Mouse (Mus musculus) midbrain, embryonic 15.5 days (tissue): ENCODE measurements around the gene Zfp771. TPM values are rescaled to one million over a fixed set of nuclear protein-coding genes. Genes with fewer than 3 reads are reported as not detected.

Experiments
- ATAC-seq: fragments of 200-750 bp; cut with Nextera tagmentation; replicated peaks from 2 replicates; pipeline ENCODE4 v1.8.0; 2017; ENCODE audit warnings: moderate TSS enrichment
- H3K27ac ChIP-seq: fragments of 300-500 bp; sonication (generic); 2 replicates; pipeline ENCODE4 v1.5.1; 2015; ENCODE audit warnings: mild to moderate bottlenecking, inconsistent platforms
- H3K27me3 ChIP-seq: fragments of 300-500 bp; sonication (generic); replicated peaks from 2 replicates; pipeline ENCODE4 v1.6.1; 2015; ENCODE audit warnings: inconsistent platforms
- H3K36me3 ChIP-seq: fragments of 300-500 bp; sonication (generic); replicated peaks from 2 replicates; pipeline ENCODE4 v1.6.1; 2015; ENCODE audit warnings: inconsistent platforms
- H3K4me1 ChIP-seq: fragments of 300-500 bp; sonication (generic); 2 replicates; pipeline ENCODE4 v1.6.1; 2015; ENCODE audit warnings: inconsistent platforms
- H3K4me2 ChIP-seq: fragments of 300-500 bp; sonication (generic); 2 replicates; pipeline ENCODE4 v1.6.1; 2015; ENCODE audit warnings: inconsistent platforms, mild to moderate bottlenecking, moderate library complexity
- H3K4me3 ChIP-seq: fragments of 300-500 bp; sonication (generic); 2 replicates; pipeline ENCODE4 v1.5.1; 2015; ENCODE audit warnings: mild to moderate bottlenecking, inconsistent platforms
- H3K9ac ChIP-seq: fragments of 300-500 bp; sonication (generic); 2 replicates; pipeline ENCODE4 v1.6.1; 2015; ENCODE audit warnings: mild to moderate bottlenecking, inconsistent platforms
- H3K9me3 ChIP-seq: fragments of 300-500 bp; sonication (generic); 2 replicates; pipeline ENCODE4 v1.6.1; 2016; ENCODE audit warnings: inconsistent platforms
- WGBS: fragments of 180-500 bp; shearing (Covaris S2); methylation state at CpG from one replicate; pipeline ENCODE4 v1.1.7; 2015; ENCODE audit warnings: mixed read lengths; 5-methylcytosine and 5-hydroxymethylcytosine counted together
- polyA plus RNA-seq: library from polyadenylated mRNA; unstranded; fragments of >200 nt; fragmentation: Nextera tagmentation; extraction: Ambion mirVana; gene quantifications from 2 replicates; pipeline ENCODE4 v1.2.1, GENCODE M21; 2015

The Zfp771 gene
- polyA plus RNA-seq, 1 experiment from 2014 or later, result 72.0 TPM

DNA sequence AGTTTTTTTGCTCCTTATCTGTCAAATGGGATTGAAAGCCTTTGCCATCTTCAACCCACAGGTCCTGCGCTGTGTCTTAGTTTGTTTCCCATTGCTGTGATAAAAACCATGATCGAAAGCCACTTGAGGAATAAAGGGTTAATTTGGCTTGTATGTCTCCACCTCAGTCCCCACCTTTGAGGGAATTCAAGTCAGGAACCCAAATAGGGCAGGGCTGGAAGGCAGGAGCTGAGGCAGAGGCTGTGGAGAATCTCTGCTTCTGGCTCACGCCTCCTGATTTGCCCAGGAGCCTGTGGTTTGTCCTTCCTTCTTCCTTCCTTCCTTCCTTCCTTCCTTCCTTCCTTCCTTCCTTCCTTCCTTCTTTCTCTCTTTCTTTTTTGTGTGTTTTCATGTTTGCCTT lies 21.0 kb upstream of the Zfp771 start:
- Histone ChIP-seq H3K4me3 (no peak overlapping the region), H3K9me3 (no peaks in the 10 kb centered on the region), H3K4me2 (no peak overlapping the region), H3K36me3 (no peaks in the 10 kb centered on the region), H3K27ac (no peak overlapping the region), H3K4me1 (no peaks in the 10 kb centered on the region), H3K9ac (no peak overlapping the region), H3K27me3 (no peaks in the 10 kb centered on the region)
- ATAC-seq, result no peak
- WGBS, result 96% methylated on average over 3 of the region's 3 CpGs

DNA sequence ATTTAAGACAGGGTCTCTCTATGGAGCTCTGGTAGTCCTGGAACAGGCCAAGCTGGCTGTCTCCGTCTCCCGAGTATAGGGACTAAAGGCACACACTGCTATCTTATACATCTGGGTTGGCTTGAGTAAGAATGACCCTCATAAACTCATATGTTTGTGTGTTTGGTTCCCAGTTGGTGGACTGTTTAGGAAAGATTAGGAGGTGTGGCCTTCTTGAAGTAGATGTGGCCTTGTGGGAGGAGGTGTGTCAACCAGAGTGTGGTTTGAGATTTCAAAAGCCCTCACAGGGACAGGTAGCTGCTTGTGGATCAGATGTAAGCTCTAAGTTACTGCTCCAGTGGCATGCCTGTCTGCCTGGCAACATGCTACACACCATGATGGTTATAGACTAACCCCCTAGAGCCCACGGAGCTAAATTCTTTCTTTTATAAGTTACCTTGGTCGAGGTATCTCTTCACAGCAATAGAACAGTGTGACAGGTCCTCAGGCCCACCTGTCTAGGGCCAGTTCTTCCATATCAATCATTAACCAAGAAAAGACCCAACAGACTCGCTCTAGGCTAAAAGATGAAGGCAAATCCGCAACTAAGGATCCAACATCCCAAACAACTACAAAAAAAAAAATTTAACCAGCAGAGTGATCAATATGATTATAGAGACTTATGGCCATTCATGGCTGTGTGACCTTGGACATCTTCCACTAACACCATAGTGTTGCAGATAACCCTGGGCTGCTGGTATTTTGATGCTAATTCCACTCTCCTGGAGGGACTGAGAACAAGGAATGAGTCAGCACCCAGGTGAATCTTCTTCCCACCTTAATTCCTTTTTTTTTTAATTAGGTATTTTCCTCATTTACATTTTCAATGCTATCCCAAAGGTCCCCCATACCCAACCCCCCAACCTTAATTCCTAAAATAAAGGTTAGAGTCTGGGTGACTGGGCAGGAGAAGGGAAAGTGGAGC lies 20.3 kb upstream of the Zfp771 start:
- ATAC-seq, result no peak
- H3K27me3 ChIP-seq, result no peaks in the 10 kb centered on the region

DNA sequence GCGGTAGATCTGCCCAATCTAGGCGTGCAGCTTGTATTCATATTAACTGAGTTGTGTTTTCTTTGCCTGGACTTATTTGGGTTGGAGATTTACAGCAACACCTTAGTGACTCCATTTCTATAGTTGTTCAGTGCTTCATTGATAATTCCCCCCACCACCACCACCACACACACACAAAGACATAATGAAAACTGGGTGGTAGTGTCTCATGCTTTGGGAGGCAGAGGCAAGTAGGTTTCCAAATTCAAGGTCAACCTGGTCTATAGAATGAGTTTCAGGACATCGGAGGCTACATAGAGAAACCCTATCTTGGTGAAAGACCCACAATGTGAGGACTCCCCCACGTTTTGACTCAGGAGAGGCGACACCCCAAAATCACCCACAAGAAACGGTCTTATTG lies 19.5 kb upstream of the Zfp771 start:
- Histone ChIP-seq H3K36me3 (no peaks in the 10 kb centered on the region), H3K9ac (no peak overlapping the region), H3K27me3 (no peaks in the 10 kb centered on the region), H3K4me2 (no peak overlapping the region), H3K4me3 (no peak overlapping the region), H3K27ac (no peak overlapping the region), H3K4me1 (peaks cover under 1% of the 10 kb centered on the region; the same call in 1 of the 2 replicates), H3K9me3 (no peaks in the 10 kb centered on the region)
- WGBS, result 90% methylated on average over 6 of the region's 6 CpGs
- ATAC-seq, result no peak

More for the DNA sequence above, 20.3 kb upstream of the Zfp771 start:
- Histone ChIP-seq H3K36me3 (no peaks in the 10 kb centered on the region), H3K27ac (no peak overlapping the region), H3K9me3 (no peaks in the 10 kb centered on the region), H3K4me3 (no peak overlapping the region), H3K4me1 (no peaks in the 10 kb centered on the region), H3K4me2 (no peak overlapping the region), H3K9ac (no peak overlapping the region)
- WGBS, result 88% methylated on average over 6 of the region's 6 CpGs

DNA sequence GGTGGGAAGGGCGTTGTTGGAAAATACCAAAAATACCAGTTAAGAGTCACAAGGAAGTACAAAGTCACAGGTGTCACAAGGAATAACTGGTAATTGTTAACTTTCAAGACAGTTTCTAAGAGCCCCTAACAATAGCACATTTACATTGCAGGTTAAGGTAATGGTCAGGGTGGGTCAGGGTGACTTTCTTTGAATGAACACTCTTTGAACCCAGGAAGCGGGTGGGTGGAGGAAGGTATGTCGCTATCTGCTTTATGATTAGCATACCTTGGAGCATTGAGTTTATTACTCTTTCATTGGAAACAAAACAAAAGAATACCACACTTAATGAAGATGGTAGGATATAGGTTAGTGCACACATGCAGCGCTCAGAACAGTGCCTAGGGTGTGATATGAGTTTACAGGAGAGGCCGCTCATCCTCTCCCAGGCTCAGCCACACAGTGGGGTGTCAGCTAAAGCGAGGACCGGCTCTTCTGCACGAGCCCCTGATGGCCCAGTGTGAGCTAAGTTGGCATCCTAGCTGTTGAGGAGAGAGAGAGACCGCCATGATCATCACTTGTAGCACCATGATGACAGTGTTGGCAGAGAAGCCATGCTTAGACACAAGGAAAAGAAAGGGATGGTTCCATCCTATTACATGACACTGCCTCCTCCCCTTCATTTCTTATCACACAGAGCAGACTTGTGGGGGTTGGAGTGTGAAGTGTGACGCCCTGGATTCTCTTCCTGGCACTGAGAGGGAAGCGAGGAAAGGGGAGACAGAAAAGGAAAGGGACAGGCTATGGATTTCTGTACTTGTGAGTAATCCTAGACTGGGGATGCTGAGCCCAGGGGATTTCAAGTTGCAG lies 18.7 kb upstream of the Zfp771 start:
- no peaks in the 10 kb centered on the region for H3K9me3 ChIP-seq
- H3K4me2 ChIP-seq, result no peak overlapping the region
- H3K4me1 ChIP-seq, result peaks cover 8% of the 10 kb centered on the region
- no peak overlapping the region for H3K9ac ChIP-seq
- H3K27me3 ChIP-seq, result no peaks in the 10 kb centered on the region
- no peak overlapping the region for H3K27ac ChIP-seq
- ATAC-seq, result no peak
- WGBS, result 87% methylated on average over 11 of the region's 11 CpGs
- H3K36me3 ChIP-seq, result no peaks in the 10 kb centered on the region
- no peak overlapping the region for H3K4me3 ChIP-seq

DNA sequence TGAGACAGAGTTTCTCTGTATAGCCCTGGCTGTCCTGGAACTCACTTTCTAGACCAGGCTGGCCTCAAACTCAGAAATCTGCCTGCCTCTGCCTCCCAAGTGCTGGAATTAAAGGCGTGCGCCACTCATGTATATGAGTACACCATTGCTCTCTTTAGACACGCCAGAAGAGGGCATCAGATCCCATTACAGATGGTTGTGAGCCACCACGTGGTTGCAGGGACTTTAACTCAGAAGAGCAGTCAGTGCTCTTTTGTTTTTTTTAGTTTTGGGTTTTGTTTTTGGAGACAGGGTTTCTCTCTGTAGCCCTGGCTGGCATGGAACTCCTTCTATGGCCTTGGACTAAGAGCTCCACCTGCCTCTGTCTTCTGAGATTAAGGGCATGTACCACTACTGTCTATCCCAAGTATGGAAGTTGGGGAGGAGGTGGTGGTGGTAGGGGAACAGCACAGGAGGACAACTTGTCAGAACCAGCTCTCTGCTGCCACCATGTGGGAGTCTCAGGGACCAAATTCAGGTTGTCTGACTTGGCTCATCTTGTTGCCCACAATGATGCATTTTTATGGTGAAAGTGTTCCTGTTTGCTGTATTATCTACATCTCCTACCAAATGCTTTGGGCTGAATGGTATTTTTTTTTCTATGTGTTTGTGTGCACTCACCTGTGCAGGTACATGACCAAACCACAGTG lies 15.3 kb upstream of the Zfp771 start:
- no peak overlapping the region for H3K4me2 ChIP-seq
- WGBS, result 61% methylated on average over 4 of the region's 4 CpGs
- ATAC-seq, result no peak
- H3K36me3 ChIP-seq, result no peaks in the 10 kb centered on the region
- no peaks in the 10 kb centered on the region for H3K27me3 ChIP-seq
- no peaks in the 10 kb centered on the region for H3K9me3 ChIP-seq
- H3K4me1 ChIP-seq, result peaks cover 24% of the 10 kb centered on the region
- no peak overlapping the region for H3K9ac ChIP-seq
- no peak overlapping the region for H3K27ac ChIP-seq
- no peak overlapping the region for H3K4me3 ChIP-seq

DNA sequence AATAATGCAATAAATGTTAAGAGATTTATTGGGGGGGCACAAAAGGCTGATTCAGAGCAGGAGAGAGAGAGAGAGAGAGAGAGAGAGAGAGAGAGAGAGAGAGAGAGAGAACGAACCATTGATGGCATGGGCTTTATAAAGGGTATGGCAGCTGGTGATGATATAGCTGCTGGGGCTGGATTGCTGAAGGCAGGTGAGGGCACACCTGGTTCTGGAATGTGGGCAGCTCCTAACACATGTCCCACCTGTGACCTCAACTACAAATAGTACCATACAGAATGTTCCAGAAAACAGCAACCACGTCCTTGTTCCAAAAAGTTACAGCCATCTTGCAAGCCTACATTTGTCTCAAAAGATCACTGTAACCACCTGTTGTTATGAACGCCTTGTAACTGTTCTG lies 12.7 kb upstream of the Zfp771 start:
- Histone ChIP-seq H3K4me3 (peak overlapping the region; percentile 97), H3K27ac (peak overlapping the region; percentile 99; the same call in 1 of the 2 replicates), H3K4me1 (peaks cover 37% of the 10 kb centered on the region), H3K4me2 (peak overlapping the region; percentile 62), H3K36me3 (peaks cover 12% of the 10 kb centered on the region), H3K27me3 (no peaks in the 10 kb centered on the region), H3K9ac (peak overlapping the region; percentile 99; the same call in 1 of the 2 replicates), H3K9me3 (no peaks in the 10 kb centered on the region)
- WGBS, result 74% methylated on average over 3 of the region's 3 CpGs
- ATAC-seq, result no peak

DNA sequence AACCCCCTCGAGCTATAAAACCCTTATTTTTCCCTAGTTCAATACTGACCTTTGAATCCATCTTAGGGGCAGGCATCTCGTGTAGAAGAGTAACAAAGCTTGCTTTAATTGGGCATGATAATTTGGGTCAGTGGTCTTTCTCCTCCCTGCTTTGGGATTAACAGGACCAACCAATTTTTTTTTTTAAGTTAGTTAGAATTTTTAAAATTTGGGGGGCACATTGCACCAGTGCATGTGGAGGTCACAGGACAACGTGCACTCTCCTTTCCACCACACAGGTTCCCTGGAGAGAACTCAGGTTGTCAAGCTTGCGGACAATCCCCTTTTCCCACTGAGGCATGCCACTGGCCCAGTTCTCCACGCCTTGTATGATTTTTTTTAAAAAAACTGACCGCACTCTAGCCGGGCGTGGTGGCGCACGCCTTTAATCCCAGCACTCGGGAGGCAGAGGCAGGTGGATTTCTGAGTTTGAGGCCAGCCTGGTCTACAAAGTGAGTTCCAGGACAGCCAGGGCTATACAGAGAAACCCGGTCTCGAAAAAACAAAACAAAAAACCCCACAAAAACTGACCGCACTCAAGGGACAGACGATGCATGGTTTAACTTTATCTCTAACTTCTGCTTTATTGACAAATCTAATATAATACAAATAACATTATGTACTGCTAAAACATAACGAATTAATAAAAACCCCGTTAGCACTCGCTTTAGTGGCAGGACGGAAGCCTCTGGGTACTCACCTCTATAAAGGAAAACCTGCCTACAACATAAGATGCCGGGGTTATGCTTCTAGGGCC lies 12.1 kb upstream of the Zfp771 start:
- Histone ChIP-seq H3K9me3 (no peaks in the 10 kb centered on the region), H3K36me3 (peaks cover 19% of the 10 kb centered on the region), H3K4me1 (peaks cover 37% of the 10 kb centered on the region), H3K9ac (peak overlapping the region; percentile 99), H3K27ac (peak overlapping the region; percentile 99), H3K4me3 (peak overlapping the region; percentile 97), H3K4me2 (peak overlapping the region; percentile 62), H3K27me3 (no peaks in the 10 kb centered on the region)
- no peak for ATAC-seq
- WGBS, result 3% methylated on average over 20 of the region's 20 CpGs

DNA sequence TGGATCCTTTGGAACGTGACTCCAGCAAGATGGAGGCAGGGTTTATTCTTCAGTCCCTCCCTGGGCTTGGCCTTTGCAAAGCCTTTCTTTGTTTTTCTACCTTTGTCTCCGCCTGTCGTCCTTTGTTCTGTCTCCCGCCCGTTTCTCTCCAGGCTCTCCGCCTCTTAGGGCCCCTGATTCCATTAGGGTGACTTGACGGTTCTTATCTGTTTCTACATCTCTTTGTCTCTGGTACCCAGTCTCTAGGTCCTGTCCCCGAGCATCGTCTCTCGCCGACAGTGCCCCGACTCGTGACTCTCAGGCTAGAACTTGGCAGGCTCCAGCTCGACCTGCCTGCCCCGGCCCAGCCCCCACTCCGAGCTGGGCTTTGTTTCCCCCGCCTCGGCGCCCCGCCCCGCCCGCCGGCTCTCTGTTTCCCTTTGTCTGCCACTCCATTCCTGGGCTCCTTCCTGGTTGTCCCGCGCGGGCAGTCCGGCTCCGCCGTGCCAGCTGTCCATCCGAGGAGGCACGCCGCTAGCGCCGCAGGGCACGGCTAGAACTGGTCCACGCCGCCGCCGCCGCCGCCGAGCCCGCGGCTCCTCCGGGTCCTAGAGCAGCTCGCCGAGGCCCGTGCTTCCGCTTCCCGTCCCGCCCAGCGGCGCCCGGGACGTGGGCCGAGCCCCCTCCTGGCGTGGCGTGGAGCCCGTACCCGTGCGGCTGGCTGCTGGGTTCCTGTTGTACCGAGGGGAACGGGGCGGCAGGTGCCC lies 11.3 kb upstream of the Zfp771 start, which contains the start of the genes Zfp553 and Sept1:
TSS of gene Zfp553 (plus strand) at position 440 of the 746 bp plus-strand sequence.
TSS of gene Sept1 (minus strand) at position 509 of the 746 bp plus-strand sequence.
- peak within 1 kb of the TSS; percentile 97 for H3K4me3 ChIP-seq
- ATAC-seq, result peak; percentile 91
- peaks cover 38% of the 10 kb centered on the region for H3K4me1 ChIP-seq
- H3K4me2 ChIP-seq, result peak within 1 kb of the TSS; percentile 62
- no peaks in the 10 kb centered on the region for H3K27me3 ChIP-seq
- WGBS, result under 1% methylated on average over 63 of the region's 64 CpGs
- H3K36me3 ChIP-seq, result peaks cover 26% of the 10 kb centered on the region
- peak within 1 kb of the TSS; percentile 99 for H3K9ac ChIP-seq
- peak within 1 kb of the TSS; percentile 99 for H3K27ac ChIP-seq
- no peaks in the 10 kb centered on the region for H3K9me3 ChIP-seq

DNA sequence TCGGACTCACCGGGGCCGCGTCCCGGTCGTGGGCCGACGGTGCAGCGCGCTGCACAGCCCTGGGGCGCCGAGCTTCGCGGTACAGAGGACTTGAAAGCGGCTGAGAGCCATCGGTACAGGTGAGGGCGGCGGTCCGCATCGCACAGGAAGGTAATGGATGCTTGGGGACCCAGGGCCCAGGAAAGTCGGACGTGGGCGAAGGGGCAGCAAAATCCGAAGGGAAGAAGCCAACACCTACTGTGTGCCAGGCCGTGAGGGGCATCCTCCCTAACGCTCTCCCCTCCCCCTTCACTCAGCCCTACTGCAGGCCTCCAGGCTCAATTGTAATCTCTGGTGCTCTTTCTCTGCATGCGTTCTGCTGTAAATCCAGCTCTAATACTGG lies 10.7 kb upstream of the Zfp771 start:
- H3K36me3 ChIP-seq, result peaks cover 32% of the 10 kb centered on the region
- H3K27me3 ChIP-seq, result no peaks in the 10 kb centered on the region
- H3K9ac ChIP-seq, result peak overlapping the region; percentile 99
- peak overlapping the region; percentile 99 for H3K27ac ChIP-seq
- H3K4me3 ChIP-seq, result peak overlapping the region; percentile 97
- WGBS, result 0% methylated on average over 27 of the region's 27 CpGs
- H3K4me1 ChIP-seq, result peaks cover 40% of the 10 kb centered on the region
- H3K4me2 ChIP-seq, result peak overlapping the region; percentile 62
- H3K9me3 ChIP-seq, result no peaks in the 10 kb centered on the region
- ATAC-seq, result peak; percentile 48

DNA sequence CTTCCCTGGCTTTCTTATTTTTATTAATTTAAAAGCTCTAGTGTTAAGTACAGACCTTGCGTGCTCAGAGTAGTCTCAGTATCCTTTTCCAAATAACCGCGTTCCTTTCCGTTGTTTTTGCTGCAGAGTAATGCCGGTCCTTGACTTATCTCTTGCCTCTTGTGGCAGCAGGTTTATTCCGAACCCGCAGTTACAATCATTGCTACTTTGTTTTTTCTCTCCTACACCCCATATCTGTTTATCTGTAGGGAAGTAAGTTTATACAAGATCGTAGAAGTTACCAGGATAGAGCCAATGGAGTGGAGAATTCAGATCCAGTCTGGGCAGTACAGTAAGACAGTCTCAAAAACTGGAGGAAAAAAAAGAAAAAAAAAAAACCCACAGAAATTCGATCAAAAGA lies 10.3 kb upstream of the Zfp771 start:
- Histone ChIP-seq H3K9me3 (no peaks in the 10 kb centered on the region), H3K27me3 (no peaks in the 10 kb centered on the region), H3K36me3 (peaks cover 36% of the 10 kb centered on the region), H3K9ac (peak overlapping the region; percentile 99), H3K4me3 (peak overlapping the region; percentile 97), H3K4me1 (peaks cover 40% of the 10 kb centered on the region), H3K4me2 (peak overlapping the region; percentile 62), H3K27ac (peak overlapping the region; percentile 99)
- 9% methylated on average over 9 of the region's 9 CpGs for WGBS
- no peak for ATAC-seq

DNA sequence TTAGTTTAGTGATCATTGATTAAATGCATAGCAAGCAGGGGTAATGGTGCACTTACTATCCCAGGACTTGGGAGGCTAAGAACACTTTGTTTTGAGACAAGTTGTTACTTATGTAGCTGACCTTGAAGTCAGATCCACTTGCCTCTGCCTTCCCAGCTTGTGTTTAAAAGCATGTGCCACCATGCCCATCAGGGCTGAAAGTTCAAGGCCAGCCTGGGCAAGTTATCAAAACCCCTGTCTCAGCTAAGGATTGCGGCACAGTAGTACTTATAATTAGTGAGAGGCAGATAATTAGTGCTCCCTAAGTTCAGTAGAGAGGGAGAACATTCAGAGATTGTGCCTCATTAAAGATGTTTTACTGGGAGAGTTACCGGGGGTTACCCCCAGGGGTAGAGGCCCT lies 9.3 kb upstream of the Zfp771 start:
- Histone ChIP-seq H3K4me3 (no peak overlapping the region), H3K9ac (no peak overlapping the region), H3K27ac (no peak overlapping the region), H3K4me1 (peaks cover 38% of the 10 kb centered on the region), H3K9me3 (no peaks in the 10 kb centered on the region), H3K27me3 (no peaks in the 10 kb centered on the region), H3K36me3 (peaks cover 38% of the 10 kb centered on the region), H3K4me2 (peak overlapping the region; percentile 62)
- WGBS, result 94% methylated on average over 2 of the region's 2 CpGs
- no peak for ATAC-seq
